Mouse (Mus musculus) heart, postnatal 0 days (tissue): ENCODE measurements around the gene Wfdc18.

ENCODE experiments used
- CTCF ChIP-seq: IDR thresholded peaks from 2 replicates; pipeline ENCODE4 v1.5.1; 2016; ENCODE audit warnings: antibody characterized with exemption, control low read depth, low read depth
- EP300 ChIP-seq: IDR thresholded peaks from 2 replicates; pipeline ENCODE4 v1.6.1; 2016; ENCODE audit warnings: antibody characterized with exemption, low read depth

GRCm38 (mm10) chr11:83754227-83754626 lies 45.4 kb downstream of the Wfdc18 start:
- TF ChIP-seq CTCF: no peak
- TF ChIP-seq EP300: no peak
